Mouse (Mus musculus): ENCODE measurements around the gene Tnks1bp1. TPM values are rescaled to one million over a fixed set of nuclear protein-coding genes. Genes with fewer than 3 reads are reported as not detected.

The Tnks1bp1 gene
- polyA plus RNA-seq, 1 experiment from 2014 or later, result 35.5 TPM

DNA sequence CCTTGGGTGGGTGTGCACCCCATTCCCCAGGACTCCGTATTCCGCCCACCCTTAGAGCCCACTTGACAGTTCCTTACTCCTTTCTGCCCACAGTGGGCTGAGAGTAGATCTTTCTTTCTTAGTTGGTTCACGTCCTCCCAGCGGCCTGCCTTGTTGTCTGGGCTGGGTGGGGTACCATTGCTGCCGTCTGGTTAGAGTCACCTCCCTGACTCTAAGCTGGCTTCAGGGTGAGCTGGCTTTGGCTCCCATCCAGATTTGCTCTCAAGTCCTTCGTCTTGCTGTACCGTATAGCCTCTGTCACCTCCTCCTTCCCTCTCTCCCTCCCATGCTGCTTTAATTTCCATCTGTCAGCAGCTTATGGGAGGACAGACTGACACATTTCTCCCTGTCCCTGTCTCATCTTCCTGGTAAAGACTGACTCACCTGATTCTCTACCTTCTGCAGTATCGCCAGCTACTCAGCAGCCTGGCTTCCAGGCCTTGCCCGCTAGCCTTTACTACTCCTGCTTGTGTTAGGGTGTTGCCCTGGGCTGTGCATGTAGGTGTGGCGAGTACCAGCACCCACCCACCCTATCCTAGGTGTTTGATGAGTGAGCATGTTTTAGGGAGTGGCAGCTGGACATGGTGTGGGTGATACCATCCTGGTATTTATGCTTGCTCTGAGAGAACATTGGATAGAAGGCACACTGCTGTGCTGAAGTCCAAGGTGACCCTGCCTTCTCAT is 20.2 kb downstream of the Tnks1bp1 start:
- Histone ChIP-seq H3K4me2 (replicated peaks) (no peak overlapping the region), H3K9ac (no peak overlapping the region), H3K4me1 (replicated peaks) (peaks cover 37% of the 10 kb centered on the region), H3K27ac (no peak overlapping the region; the same call in 1 of the 2 replicates), H3K27me3 (replicated peaks) (no peaks in the 10 kb centered on the region), H3K4me3 (replicated peaks) (no peak overlapping the region), H3K9me3 (no peaks in the 10 kb centered on the region), H3K36me3 (peaks cover 11% of the 10 kb centered on the region; the same call in 1 of the 2 replicates)
- ATAC-seq, result peak; percentile 59
- 52% methylated on average over 10 of the region's 10 CpGs for WGBS

DNA sequence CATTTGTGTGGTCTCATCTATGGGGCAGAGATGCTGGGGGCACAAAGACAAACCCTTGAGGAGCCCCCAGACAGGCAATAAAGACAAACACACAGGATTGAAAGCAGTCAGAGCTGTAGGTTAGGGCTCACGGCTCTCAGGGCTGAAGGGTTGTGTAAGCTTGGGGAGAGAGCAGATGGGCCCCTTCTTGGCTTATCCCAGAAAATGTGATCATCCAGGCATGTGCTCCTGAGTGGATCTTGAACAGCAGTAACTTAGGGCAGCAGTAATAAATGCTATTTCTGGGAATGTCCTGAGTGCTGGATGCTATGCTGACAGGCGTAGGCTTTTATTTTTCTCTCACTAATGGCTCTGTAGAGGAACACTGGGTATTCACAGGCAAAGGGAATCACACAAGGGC is 20.8 kb downstream of the Tnks1bp1 start:
- H3K9me3 ChIP-seq, result no peaks in the 10 kb centered on the region
- 71% methylated on average over 2 of the region's 2 CpGs for WGBS
- no peak overlapping the region for H3K9ac ChIP-seq
- H3K4me1 ChIP-seq (replicated peaks), result peaks cover 37% of the 10 kb centered on the region
- H3K4me3 ChIP-seq (replicated peaks), result no peak overlapping the region
- H3K27ac ChIP-seq, result peak overlapping the region; percentile 3; the same call in 1 of the 2 replicates
- no peak for ATAC-seq
- peaks cover 11% of the 10 kb centered on the region; the same call in 1 of the 2 replicates for H3K36me3 ChIP-seq
- H3K27me3 ChIP-seq (replicated peaks), result no peaks in the 10 kb centered on the region
- no peak overlapping the region for H3K4me2 ChIP-seq (replicated peaks)

DNA sequence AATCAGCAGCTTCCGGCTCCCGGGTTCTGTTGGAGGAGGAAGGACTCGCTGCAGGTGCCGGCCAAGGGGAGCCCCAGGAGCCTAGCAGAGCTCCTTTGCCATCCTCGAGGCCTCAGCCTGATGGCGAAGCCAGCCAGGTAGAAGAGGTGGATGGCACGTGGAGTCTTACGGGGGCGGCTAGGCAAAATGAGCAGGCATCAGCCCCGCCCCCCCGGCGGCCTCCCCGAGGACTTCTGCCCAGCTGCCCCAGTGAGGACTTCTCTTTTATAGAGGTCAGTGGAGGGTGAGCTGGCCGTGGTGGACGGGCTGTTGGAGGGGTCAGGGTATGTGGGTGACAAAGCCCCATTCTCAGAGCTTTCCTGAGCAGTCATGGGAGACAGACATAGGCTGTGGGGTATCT is 22.3 kb downstream of the Tnks1bp1 start:
- no peak for ATAC-seq
- Histone ChIP-seq H3K36me3 (peaks cover 13% of the 10 kb centered on the region; the same call in 1 of the 2 replicates), H3K27ac (no peak overlapping the region), H3K4me2 (replicated peaks) (no peak overlapping the region), H3K9me3 (no peaks in the 10 kb centered on the region), H3K9ac (no peak overlapping the region), H3K4me1 (replicated peaks) (peaks cover 37% of the 10 kb centered on the region), H3K4me3 (replicated peaks) (no peak overlapping the region), H3K27me3 (replicated peaks) (no peaks in the 10 kb centered on the region)
- 74% methylated on average over 15 of the region's 15 CpGs for WGBS

DNA sequence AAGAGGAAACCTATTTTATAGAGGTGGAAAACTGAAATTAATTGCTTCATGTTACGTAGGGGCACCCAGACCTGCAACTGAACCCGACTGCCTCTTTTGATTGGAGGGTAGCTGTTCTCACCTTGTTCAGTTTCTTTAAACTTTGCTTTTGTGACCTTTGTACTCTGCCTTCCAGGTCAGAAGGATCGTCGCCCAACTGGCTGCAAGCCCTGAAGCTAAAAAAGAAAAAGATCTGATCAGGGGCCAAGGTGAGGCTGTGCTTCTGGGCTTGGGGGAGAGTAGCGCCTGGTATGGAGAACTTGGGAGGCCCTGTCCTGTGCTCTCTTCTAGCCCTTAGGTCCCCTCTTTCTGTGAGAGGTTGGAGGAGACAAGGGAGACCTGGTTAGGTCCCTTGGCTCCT is 24.1 kb downstream of the Tnks1bp1 start:
- Histone ChIP-seq H3K27me3 (replicated peaks) (no peaks in the 10 kb centered on the region), H3K4me1 (replicated peaks) (peaks cover 35% of the 10 kb centered on the region), H3K4me3 (replicated peaks) (no peak overlapping the region), H3K9me3 (no peaks in the 10 kb centered on the region), H3K4me2 (replicated peaks) (no peak overlapping the region), H3K27ac (no peak overlapping the region), H3K36me3 (peaks cover 13% of the 10 kb centered on the region; the same call in 1 of the 2 replicates), H3K9ac (no peak overlapping the region)
- peak; percentile 45 for ATAC-seq
- 71% methylated on average over 5 of the region's 5 CpGs for WGBS

DNA sequence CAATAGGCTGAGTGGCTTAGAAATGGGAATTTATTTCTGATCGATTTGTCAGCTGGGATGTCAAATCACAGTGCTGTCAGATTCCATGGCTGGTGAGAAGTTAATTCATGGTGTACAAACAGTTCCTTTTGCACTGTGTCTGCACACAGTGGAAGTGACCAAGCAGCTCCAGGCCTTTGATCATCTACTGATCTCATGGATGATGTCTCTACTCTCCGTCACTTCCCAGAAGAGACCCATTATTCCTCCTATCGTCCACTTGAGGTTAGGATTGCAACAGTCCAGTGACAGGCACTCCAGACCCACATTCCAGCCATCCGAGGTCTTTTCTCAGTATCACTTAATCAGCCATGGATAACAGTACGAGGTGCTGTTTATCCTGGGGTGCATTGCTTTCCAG is 25.9 kb downstream of the Tnks1bp1 start:
- no peak overlapping the region for H3K27ac ChIP-seq
- no peak overlapping the region for H3K4me2 ChIP-seq (replicated peaks)
- H3K36me3 ChIP-seq, result peaks cover 13% of the 10 kb centered on the region; the same call in 1 of the 2 replicates
- no peak overlapping the region for H3K4me3 ChIP-seq (replicated peaks)
- WGBS, result 82% methylated on average over 5 of the region's 5 CpGs
- H3K4me1 ChIP-seq (replicated peaks), result peaks cover 18% of the 10 kb centered on the region
- no peaks in the 10 kb centered on the region for H3K27me3 ChIP-seq (replicated peaks)
- H3K9ac ChIP-seq, result no peak overlapping the region
- no peaks in the 10 kb centered on the region for H3K9me3 ChIP-seq
- ATAC-seq, result no peak

DNA sequence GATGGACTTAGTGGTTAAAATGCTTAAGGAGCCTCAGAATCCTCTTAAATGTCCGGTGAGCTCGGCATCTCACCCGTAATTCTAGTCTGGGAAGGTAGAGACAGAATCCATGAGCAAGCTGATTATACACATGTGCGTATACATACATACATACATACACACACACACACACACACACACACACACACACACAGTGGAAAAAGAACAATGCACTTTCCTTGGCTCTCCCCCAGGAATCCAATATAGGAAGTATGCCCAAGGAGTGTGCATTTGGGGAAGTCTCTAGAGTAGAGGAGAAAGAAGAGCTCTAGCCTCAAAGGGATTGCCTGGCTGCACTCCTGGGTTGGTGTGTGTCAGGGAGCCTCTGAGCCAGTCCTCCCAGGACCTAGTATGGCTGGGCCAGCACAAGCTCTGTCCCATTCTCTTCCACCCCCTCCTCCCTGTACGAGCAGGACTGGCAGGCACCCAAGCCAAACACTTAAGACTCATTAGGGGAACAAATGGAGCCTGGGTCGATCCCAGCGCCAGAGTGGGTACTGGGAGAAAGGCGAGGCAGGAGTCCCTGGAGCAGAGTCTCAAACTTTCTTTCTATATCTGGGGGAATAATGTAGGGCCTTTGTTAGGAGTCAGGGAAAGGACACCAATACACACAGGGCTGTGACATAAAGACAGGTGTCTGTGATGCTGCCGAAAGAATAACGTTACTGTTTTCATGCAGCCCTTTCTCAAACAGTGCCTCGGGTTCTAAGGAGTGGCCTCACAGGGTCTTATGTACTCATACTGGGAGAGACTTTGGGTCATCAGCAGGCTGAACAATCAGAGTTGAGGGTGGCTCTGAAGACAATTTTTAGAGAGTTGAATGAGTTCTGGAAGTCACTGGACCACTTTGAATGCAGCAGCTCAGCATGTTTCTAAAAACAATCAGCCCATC is 41.2 kb downstream of the Tnks1bp1 start:
- Histone ChIP-seq H3K27ac (no peak overlapping the region), H3K4me3 (replicated peaks) (no peak overlapping the region), H3K9me3 (no peaks in the 10 kb centered on the region), H3K27me3 (replicated peaks) (no peaks in the 10 kb centered on the region), H3K4me2 (replicated peaks) (no peak overlapping the region), H3K4me1 (replicated peaks) (peaks cover 6% of the 10 kb centered on the region), H3K9ac (no peak overlapping the region), H3K36me3 (no peaks in the 10 kb centered on the region)
- peak; percentile 68 for ATAC-seq
- WGBS, result 57% methylated on average over 11 of the region's 11 CpGs

DNA sequence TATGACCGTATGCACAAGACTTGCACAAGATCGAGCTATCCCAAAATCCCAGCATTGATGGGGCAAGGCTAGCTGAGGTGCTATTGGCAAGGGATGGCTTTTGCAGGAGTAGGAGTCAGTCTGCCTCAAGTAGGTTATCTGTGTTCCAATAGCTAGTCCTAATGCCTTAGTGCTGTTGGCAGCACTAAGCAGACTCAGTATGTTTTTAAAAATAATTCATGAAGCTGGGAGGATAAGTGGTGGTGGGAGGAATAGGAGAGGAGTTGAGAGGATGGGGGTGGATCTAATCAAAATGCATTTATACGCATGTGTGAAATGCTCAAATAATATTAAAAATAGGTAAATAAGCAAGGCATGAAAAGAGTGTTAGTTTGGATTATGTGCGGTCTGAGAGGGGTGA is 43.5 kb downstream of the Tnks1bp1 start:
- Histone ChIP-seq H3K27ac (no peak overlapping the region), H3K4me1 (replicated peaks) (peaks cover 6% of the 10 kb centered on the region), H3K9ac (no peak overlapping the region), H3K4me3 (replicated peaks) (no peak overlapping the region), H3K27me3 (replicated peaks) (no peaks in the 10 kb centered on the region), H3K36me3 (no peaks in the 10 kb centered on the region), H3K9me3 (no peaks in the 10 kb centered on the region), H3K4me2 (replicated peaks) (no peak overlapping the region)
- no peak for ATAC-seq
- WGBS, result 91% methylated on average over 4 of the region's 4 CpGs

DNA sequence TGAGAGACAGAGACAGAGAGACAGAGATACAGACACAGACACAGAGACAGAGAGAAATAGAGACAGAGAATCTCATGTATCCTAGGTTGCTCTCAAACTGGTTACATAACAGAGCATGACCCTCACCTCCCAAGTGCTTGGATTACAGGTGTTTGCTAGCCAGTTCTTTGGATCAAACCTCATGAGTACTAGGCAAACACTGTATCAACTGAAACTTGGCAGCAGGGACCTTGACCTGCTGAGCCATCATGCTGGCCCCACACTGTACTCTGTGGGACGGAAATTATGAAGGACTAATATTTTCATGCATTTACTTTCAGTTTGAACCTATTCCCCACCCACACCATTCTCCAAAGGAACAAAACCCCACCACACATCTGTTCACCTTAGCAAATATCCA is 45.6 kb downstream of the Tnks1bp1 start:
- H3K4me3 ChIP-seq (replicated peaks), result no peak overlapping the region
- H3K4me2 ChIP-seq (replicated peaks), result no peak overlapping the region
- H3K36me3 ChIP-seq, result no peaks in the 10 kb centered on the region
- ATAC-seq, result peak; percentile 77
- 69% methylated on average over 1 of the region's 1 CpGs for WGBS
- H3K27me3 ChIP-seq (replicated peaks), result no peaks in the 10 kb centered on the region
- peaks cover 6% of the 10 kb centered on the region for H3K4me1 ChIP-seq (replicated peaks)
- no peaks in the 10 kb centered on the region for H3K9me3 ChIP-seq
- no peak overlapping the region for H3K27ac ChIP-seq
- no peak overlapping the region for H3K9ac ChIP-seq

DNA sequence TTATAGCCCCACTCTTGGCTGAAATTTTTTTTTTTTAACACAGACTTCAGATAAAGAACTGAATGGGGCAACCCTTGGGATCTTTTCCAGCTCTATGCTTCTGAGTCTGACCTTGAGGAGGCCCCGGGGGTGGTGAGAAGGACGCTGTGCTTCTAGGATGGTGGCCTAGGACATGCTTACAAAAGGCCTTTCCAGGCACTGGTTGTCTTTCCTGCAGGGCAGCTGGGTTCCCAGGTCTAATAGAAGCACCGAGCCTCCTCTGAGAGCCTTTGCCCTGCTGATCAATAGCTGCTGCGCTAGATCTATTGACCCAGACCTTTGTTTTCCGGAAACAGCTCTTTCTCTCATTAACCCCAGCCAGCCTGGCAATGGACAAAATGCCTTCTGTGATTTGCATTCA is 48.1 kb downstream of the Tnks1bp1 start:
- Histone ChIP-seq H3K9me3 (no peaks in the 10 kb centered on the region), H3K4me3 (replicated peaks) (no peak overlapping the region), H3K9ac (no peak overlapping the region), H3K36me3 (no peaks in the 10 kb centered on the region), H3K27me3 (replicated peaks) (no peaks in the 10 kb centered on the region), H3K4me1 (replicated peaks) (peaks cover 5% of the 10 kb centered on the region; the same call in 1 of the 2 replicates), H3K27ac (no peak overlapping the region), H3K4me2 (replicated peaks) (no peak overlapping the region)
- ATAC-seq, result no peak
- 43% methylated on average over 5 of the region's 5 CpGs for WGBS

DNA sequence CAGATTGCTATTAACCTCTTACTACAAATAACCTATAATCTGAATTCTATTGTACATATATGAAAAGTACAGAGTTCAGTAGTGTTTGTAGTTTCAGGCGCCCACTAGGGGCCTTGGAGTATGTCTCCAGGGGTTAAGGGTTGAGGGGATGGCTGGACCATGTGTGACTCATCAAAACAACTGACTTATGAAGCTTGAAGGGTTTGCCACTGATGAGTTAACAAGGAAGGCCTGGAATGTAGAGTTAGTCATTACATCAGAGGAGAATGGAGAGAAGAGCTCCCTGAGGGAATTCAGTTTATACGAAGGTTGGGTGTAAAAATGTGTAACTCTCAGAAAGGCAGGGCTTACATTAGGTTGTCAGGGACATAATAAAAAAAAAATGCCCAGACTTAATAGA is 50.2 kb downstream of the Tnks1bp1 start:
- no peaks in the 10 kb centered on the region for H3K36me3 ChIP-seq
- no peak overlapping the region for H3K4me2 ChIP-seq (replicated peaks)
- WGBS, result 74% methylated on average over 2 of the region's 2 CpGs
- H3K4me3 ChIP-seq (replicated peaks), result no peak overlapping the region
- H3K9ac ChIP-seq, result no peak overlapping the region
- peaks cover 5% of the 10 kb centered on the region; the same call in 1 of the 2 replicates for H3K4me1 ChIP-seq (replicated peaks)
- no peak overlapping the region for H3K27ac ChIP-seq
- no peaks in the 10 kb centered on the region for H3K9me3 ChIP-seq
- no peak for ATAC-seq
- H3K27me3 ChIP-seq (replicated peaks), result no peaks in the 10 kb centered on the region

DNA sequence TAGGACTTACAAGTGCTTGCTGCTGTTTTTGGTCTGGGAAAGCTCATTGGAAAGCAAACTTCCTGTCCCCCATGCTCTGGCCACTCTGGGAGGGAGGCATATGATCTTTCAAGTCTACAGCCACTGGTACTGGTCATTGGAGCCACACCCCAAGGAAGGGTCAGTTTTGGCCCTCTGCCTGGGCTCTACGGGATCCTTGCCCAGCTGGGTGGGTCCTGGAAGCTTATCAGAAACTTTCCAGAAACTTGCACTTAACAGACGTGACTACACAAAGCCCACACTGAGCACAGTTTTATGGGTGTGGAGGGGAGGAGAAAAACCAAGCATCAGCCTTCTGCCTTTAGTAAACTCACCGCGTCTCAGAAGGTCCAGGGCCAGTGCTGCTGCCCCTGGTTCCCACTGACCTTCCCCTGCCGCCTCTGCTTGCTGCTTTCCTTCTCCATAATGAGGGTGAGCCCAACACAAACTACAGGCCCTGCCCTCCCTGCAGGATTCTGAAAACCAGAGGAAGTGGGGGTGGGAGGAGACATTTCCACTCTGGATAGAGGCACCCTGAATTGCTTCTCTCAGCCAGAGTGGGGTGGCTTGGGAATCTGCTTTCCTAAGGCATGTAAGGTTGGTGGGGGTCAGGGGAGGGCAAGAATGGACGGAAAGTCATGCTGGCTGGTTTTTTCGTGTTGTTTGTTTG is 51.1 kb downstream of the Tnks1bp1 start:
- WGBS, result 48% methylated on average over 7 of the region's 7 CpGs
- H3K4me2 ChIP-seq (replicated peaks), result no peak overlapping the region
- H3K27ac ChIP-seq, result 0 out of 2 replicates have a peak overlapping the region, but pooled peaks have one; percentile 36
- peaks cover 5% of the 10 kb centered on the region; the same call in 1 of the 2 replicates for H3K4me1 ChIP-seq (replicated peaks)
- no peaks in the 10 kb centered on the region for H3K27me3 ChIP-seq (replicated peaks)
- peak; percentile 39 for ATAC-seq
- H3K4me3 ChIP-seq (replicated peaks), result no peak overlapping the region
- no peaks in the 10 kb centered on the region for H3K36me3 ChIP-seq
- H3K9me3 ChIP-seq, result no peaks in the 10 kb centered on the region
- no peak overlapping the region for H3K9ac ChIP-seq

DNA sequence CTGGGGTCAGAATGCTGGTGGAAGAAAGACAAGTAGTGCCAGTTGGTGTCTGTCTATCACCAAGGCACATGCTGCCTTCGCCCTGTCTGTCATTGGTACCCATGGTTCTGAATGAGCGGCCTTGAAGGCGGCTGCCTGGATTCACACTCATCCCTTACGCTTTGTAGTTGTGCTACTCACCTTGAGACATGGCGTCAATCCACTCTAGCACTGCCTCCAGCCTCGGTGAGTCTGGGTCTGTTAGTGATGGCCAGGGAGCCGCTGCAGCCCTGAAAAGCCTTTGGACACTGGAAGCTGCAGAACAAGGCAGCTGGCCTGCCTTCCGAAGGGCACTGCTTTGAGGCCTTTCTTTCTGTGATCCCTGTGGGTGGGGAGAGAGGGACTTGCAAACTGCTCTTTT is 55.4 kb downstream of the Tnks1bp1 start:
- H3K36me3 ChIP-seq, result no peaks in the 10 kb centered on the region
- no peak for ATAC-seq

More for the DNA sequence above, 55.4 kb downstream of the Tnks1bp1 start:
- H3K9ac ChIP-seq, result no peak overlapping the region
- no peak overlapping the region for H3K27ac ChIP-seq
- no peaks in the 10 kb centered on the region for H3K27me3 ChIP-seq (replicated peaks)
- WGBS, result 83% methylated on average over 8 of the region's 8 CpGs
- H3K4me3 ChIP-seq (replicated peaks), result no peak overlapping the region
- H3K4me1 ChIP-seq (replicated peaks), result peaks cover 20% of the 10 kb centered on the region
- no peaks in the 10 kb centered on the region for H3K9me3 ChIP-seq
- H3K4me2 ChIP-seq (replicated peaks), result no peak overlapping the region

Measured in intestine, embryonic 15.5 days (tissue).